ENCODE assay signal across 21 mouse cellular contexts in genomic region chr10:116182221-116182620, GRCm38 (mm10).
DNase-seq lines count a peak whose midpoint lies in the region; ATAC-seq lines count a peak whose summit lies in the region.
"Had no signal": no experiment of that assay in that cellular context is flagged by ENCODE, and none has a peak within 500 bp of the region (broad histone marks: within the 10 kb centered on the region; RNA-seq: fewer than 3 reads in every experiment).

No protein-coding gene starts in this region.

- H3K9me3 ChIP-seq in forebrain, embryonic 12.5 days, result no peaks in the 10 kb centered on the region
- H3K9me3 ChIP-seq: embryonic facial prominence, embryonic 15.5 days; forebrain, embryonic 13.5 days; hindbrain, embryonic 12.5 days; limb, embryonic 12.5 days; liver, embryonic 13.5 days had no signal

- 88% methylated on average over 5 of the region's 5 CpGs for WGBS in forebrain, embryonic 12.5 days

- peaks cover 6% of the 10 kb centered on the region for H3K4me1 ChIP-seq in forebrain, embryonic 12.5 days
- H3K4me1 ChIP-seq: embryonic facial prominence, embryonic 15.5 days had no signal

- intact Hi-C loops in left cerebral cortex, postnatal 36 days (cut with DNase I), result no loop called here

- no peak overlapping the region for H3K9ac ChIP-seq in forebrain, embryonic 12.5 days
- H3K9ac ChIP-seq: embryonic facial prominence, embryonic 15.5 days; forebrain, embryonic 13.5 days; hindbrain, embryonic 12.5 days; limb, embryonic 12.5 days; liver, embryonic 13.5 days had no signal

- H3K27me3 ChIP-seq in forebrain, embryonic 12.5 days, result 0 out of 2 replicates have a peak, but pooled peaks cover 3% of the 10 kb centered on the region
- H3K27me3 ChIP-seq: embryonic facial prominence, embryonic 15.5 days; hindbrain, embryonic 12.5 days; liver, embryonic 13.5 days had no signal

- ATAC-seq in megakaryocyte progenitor cell, adult 5-6 weeks (replicated peaks; ENCODE audit: poor library complexity), result no peak
- no peak for ATAC-seq in forebrain, embryonic 12.5 days (ENCODE audit: low FRiP score)
- ATAC-seq: forebrain, embryonic 13.5 days; lung, postnatal 0 days had no signal

- H3K36me3 ChIP-seq in forebrain, embryonic 12.5 days (replicated peaks), result no peaks in the 10 kb centered on the region
- H3K36me3 ChIP-seq: embryonic facial prominence, embryonic 15.5 days; hindbrain, embryonic 12.5 days; limb, embryonic 12.5 days; liver, embryonic 13.5 days had no signal

- no peak overlapping the region for H3K4me2 ChIP-seq in forebrain, embryonic 12.5 days
- H3K4me2 ChIP-seq: embryonic facial prominence, embryonic 15.5 days; forebrain, embryonic 13.5 days; hindbrain, embryonic 12.5 days; limb, embryonic 12.5 days; liver, embryonic 13.5 days had no signal

- H3K27ac ChIP-seq in forebrain, embryonic 12.5 days, result no peak overlapping the region
- H3K27ac ChIP-seq: embryonic facial prominence, embryonic 15.5 days; forebrain, embryonic 13.5 days; hindbrain, embryonic 12.5 days; limb, embryonic 12.5 days; liver, embryonic 13.5 days had no signal

- DNase-seq in right cerebral cortex, adult 2 months (ENCODE audit: low spot score in 2 of 2), result peak; percentile 71 to 75
- DNase-seq in right cerebral cortex, postnatal 14 days, result no peak
- DNase-seq in layer of hippocampus, adult 9-11 months, result peak; percentile 34
- DNase-seq in left cerebral cortex, postnatal 36 days (ENCODE audit: low spot score in 2 of 2), result peak; percentile 24 to 29
- no peak for DNase-seq in heart, adult 18-20 months
- DNase-seq: adrenal gland, postnatal 36 days; B cell, adult 2 months; cerebellum, postnatal 10 days; embryo, embryonic 11 days; gastrocnemius, postnatal 10 days; kidney, adult 9 months; kidney, postnatal 4 days; liver, embryonic 13.5 days; thymus, postnatal 4 days had no signal

- no peak overlapping the region for H3K4me3 ChIP-seq in forebrain, embryonic 12.5 days (replicated peaks)
- H3K4me3 ChIP-seq: embryonic facial prominence, embryonic 15.5 days; forebrain, embryonic 13.5 days; hindbrain, embryonic 12.5 days; limb, embryonic 12.5 days; liver, embryonic 13.5 days had no signal

Comparison
In these comparisons a context has a peak if more than half of its experiments do, and no peak if none do; other contexts are left out.
1. DNase-seq: peak in right cerebral cortex, adult 2 months (2 of 2), layer of hippocampus, adult 9-11 months (single experiment) and left cerebral cortex, postnatal 36 days (2 of 2); none in right cerebral cortex, postnatal 14 days (single experiment) and heart, adult 18-20 months (0 of 2).